Mouse (Mus musculus) myocyte (in vitro differentiated cells): ENCODE measurements at regions not wholly inside any gene's neighbourhood (a gene's known extent, or its start where the extent isn't known, plus 50 kb on each side); places are given as distances from the start of the nearest gene placed in this dataset.

Experiments
- POLR2A ChIP-seq: IDR thresholded peaks from one replicate; pipeline ENCODE4 v1.6.1; 2011; ENCODE audit warnings: low read depth, mild to moderate bottlenecking, control low read depth, moderate library complexity; ENCODE audit not compliant: insufficient read length
- TCF12 ChIP-seq: IDR thresholded peaks from one replicate; pipeline ENCODE4 v1.6.1; 2011; ENCODE audit warnings: mild to moderate bottlenecking, control low read depth; ENCODE audit not compliant: poor library complexity, insufficient read depth, severe bottlenecking
- USF1 ChIP-seq: IDR thresholded peaks from one replicate; pipeline ENCODE4 v1.6.1; 2011; ENCODE audit warnings: low read depth, mild to moderate bottlenecking, control low read depth, moderate library complexity

GRCm38 (mm10) chr6:93260827-93261226, 317.5 kb upstream of the Adamts9 start:
- TF ChIP-seq USF1 = no peak
- no peak for TF ChIP-seq TCF12
- TF ChIP-seq POLR2A = no peak
